18 mouse cellular contexts compared by ENCODE assay signal in genomic region chr4:13298629-13299028, GRCm38 (mm10).
DNase-seq lines count a peak whose midpoint lies in the region; ATAC-seq lines count a peak whose summit lies in the region.
"Had no signal": no experiment of that assay in that cellular context is flagged by ENCODE, and none has a peak within 500 bp of the region (broad histone marks: within the 10 kb centered on the region; RNA-seq: fewer than 3 reads in every experiment).

No protein-coding gene starts in this region.

- no peak overlapping the region for H3K4me2 ChIP-seq in midbrain, embryonic 11.5 days
- no peak overlapping the region for H3K4me2 ChIP-seq in embryonic facial prominence, embryonic 14.5 days (ENCODE audit: low read depth, low read length)
- no peak overlapping the region for H3K4me2 ChIP-seq in limb, embryonic 11.5 days (ENCODE audit: low read depth, severe bottlenecking)
- no peak overlapping the region for H3K4me2 ChIP-seq in neural tube, embryonic 14.5 days (ENCODE audit: low read depth, low read length)
- H3K4me2 ChIP-seq: lung, embryonic 15.5 days had no signal

- H3K36me3 ChIP-seq in midbrain, embryonic 11.5 days (ENCODE audit: control insufficient read depth, insufficient read depth, low read length) = no peaks in the 10 kb centered on the region
- H3K36me3 ChIP-seq in midbrain, embryonic 10.5 days = no peaks in the 10 kb centered on the region
- H3K36me3 ChIP-seq in embryonic facial prominence, embryonic 14.5 days (ENCODE audit: control insufficient read depth, insufficient read depth, low read length) = no peaks in the 10 kb centered on the region
- no peaks in the 10 kb centered on the region for H3K36me3 ChIP-seq in limb, embryonic 11.5 days (ENCODE audit: control insufficient read depth, insufficient read depth, low read length)
- no peaks in the 10 kb centered on the region for H3K36me3 ChIP-seq in neural tube, embryonic 14.5 days (ENCODE audit: control insufficient read depth, insufficient read depth, low read length)
- H3K36me3 ChIP-seq: lung, embryonic 15.5 days had no signal

- H3K27ac ChIP-seq in midbrain, embryonic 11.5 days (ENCODE audit: low read depth, low read length) = no peak overlapping the region
- no peak overlapping the region for H3K27ac ChIP-seq in midbrain, embryonic 10.5 days (replicated peaks)
- no peak overlapping the region for H3K27ac ChIP-seq in embryonic facial prominence, embryonic 14.5 days (replicated peaks; ENCODE audit: low read depth, low read length)
- no peak overlapping the region for H3K27ac ChIP-seq in limb, embryonic 11.5 days (replicated peaks; ENCODE audit: low read depth, low read length)
- H3K27ac ChIP-seq in neural tube, embryonic 14.5 days (ENCODE audit: low read depth, low read length) = no peak overlapping the region
- H3K27ac ChIP-seq: liver, embryonic 14.5 days; lung, embryonic 15.5 days had no signal

- no peaks in the 10 kb centered on the region for H3K9me3 ChIP-seq in midbrain, embryonic 11.5 days (ENCODE audit: control insufficient read depth, low read length)
- no peaks in the 10 kb centered on the region for H3K9me3 ChIP-seq in midbrain, embryonic 10.5 days (replicated peaks)
- no peaks in the 10 kb centered on the region for H3K9me3 ChIP-seq in embryonic facial prominence, embryonic 14.5 days (ENCODE audit: control insufficient read depth, low read length)
- H3K9me3 ChIP-seq in limb, embryonic 11.5 days (ENCODE audit: control insufficient read depth, low read length) = no peaks in the 10 kb centered on the region
- no peaks in the 10 kb centered on the region for H3K9me3 ChIP-seq in neural tube, embryonic 14.5 days (ENCODE audit: control insufficient read depth, low read length)
- H3K9me3 ChIP-seq: lung, embryonic 15.5 days had no signal

- H3K9ac ChIP-seq in midbrain, embryonic 11.5 days (ENCODE audit: low read length) = no peak overlapping the region
- H3K9ac ChIP-seq in embryonic facial prominence, embryonic 14.5 days (ENCODE audit: low read depth, low read length) = no peak overlapping the region
- no peak overlapping the region for H3K9ac ChIP-seq in limb, embryonic 11.5 days (ENCODE audit: low read length)
- H3K9ac ChIP-seq in neural tube, embryonic 14.5 days (replicated peaks; ENCODE audit: low read depth, low read length) = no peak overlapping the region
- H3K9ac ChIP-seq: liver, embryonic 14.5 days; lung, embryonic 15.5 days had no signal

- DNase-seq in midbrain, embryonic 11.5 days (ENCODE audit: low spot score, missing footprints) = peak; percentile 69
- DNase-seq in midbrain, embryonic 10.5 days (ENCODE audit: low spot score) = no peak
- no peak for DNase-seq in embryonic facial prominence, embryonic 14.5 days (ENCODE audit: low spot score)
- no peak for DNase-seq in limb, embryonic 11.5 days (ENCODE audit: low spot score)
- no peak for DNase-seq in left cerebral cortex, adult 8-10 months (ENCODE audit: low spot score in 2 of 2)
- DNase-seq: adrenal gland, postnatal 25 days; B cell, adult 2 months; cerebellum, adult 18-20 months; cerebellum, postnatal 36 days; gastrocnemius, postnatal 25 days; kidney, adult 11 months; lung, postnatal 4 days; right cerebral cortex, postnatal 25 days; thymus, adult 18-20 months had no signal

- no peaks in the 10 kb centered on the region for H3K27me3 ChIP-seq in midbrain, embryonic 11.5 days (ENCODE audit: control insufficient read depth, insufficient read depth, low read length)
- no peaks in the 10 kb centered on the region for H3K27me3 ChIP-seq in midbrain, embryonic 10.5 days (ENCODE audit: low read depth, poor library complexity, severe bottlenecking)
- H3K27me3 ChIP-seq in embryonic facial prominence, embryonic 14.5 days (replicated peaks; ENCODE audit: control insufficient read depth, insufficient read depth, low read length) = no peaks in the 10 kb centered on the region
- H3K27me3 ChIP-seq in limb, embryonic 11.5 days (ENCODE audit: control insufficient read depth, insufficient read depth, low read length) = no peaks in the 10 kb centered on the region
- no peaks in the 10 kb centered on the region for H3K27me3 ChIP-seq in neural tube, embryonic 14.5 days (ENCODE audit: control insufficient read depth, insufficient read depth, low read length)
- H3K27me3 ChIP-seq: lung, embryonic 15.5 days had no signal

- no peak for ATAC-seq in midbrain, embryonic 11.5 days (ENCODE audit: low FRiP score)
- peak; percentile 63; the same call in 1 of the 2 replicates for ATAC-seq in embryonic facial prominence, embryonic 14.5 days (ENCODE audit: low read depth)
- ATAC-seq in limb, embryonic 11.5 days (ENCODE audit: insufficient number of reproducible peaks, low FRiP score, low TSS enrichment, low read depth) = peak; percentile 31; the same call in 1 of the 2 replicates
- ATAC-seq in neural tube, embryonic 14.5 days (ENCODE audit: low read depth) = peak; percentile 61; the same call in 1 of the 2 replicates
- ATAC-seq in cerebellum, adult (ENCODE audit: insufficient number of reproducible peaks, low FRiP score, low TSS enrichment) = no peak

- peaks cover 16% of the 10 kb centered on the region for H3K4me1 ChIP-seq in midbrain, embryonic 11.5 days (ENCODE audit: control insufficient read depth, insufficient read depth, low read length)
- H3K4me1 ChIP-seq in midbrain, embryonic 10.5 days = peaks cover 29% of the 10 kb centered on the region
- peaks cover 7% of the 10 kb centered on the region; the same call in 1 of the 2 replicates for H3K4me1 ChIP-seq in embryonic facial prominence, embryonic 14.5 days (ENCODE audit: control insufficient read depth, insufficient read depth, low read length)
- H3K4me1 ChIP-seq in limb, embryonic 11.5 days (ENCODE audit: control insufficient read depth, insufficient read depth, low read length) = peaks cover 7% of the 10 kb centered on the region
- no peaks in the 10 kb centered on the region; the same call in 1 of the 2 replicates for H3K4me1 ChIP-seq in neural tube, embryonic 14.5 days (ENCODE audit: control insufficient read depth, insufficient read depth, low read length)
- H3K4me1 ChIP-seq: lung, embryonic 15.5 days had no signal

- WGBS in midbrain, embryonic 11.5 days = 73% methylated on average over 2 of the region's 2 CpGs
- 82% methylated on average over 2 of the region's 2 CpGs for WGBS in midbrain, embryonic 10.5 days
- 33% methylated on average over 2 of the region's 2 CpGs for WGBS in embryonic facial prominence, embryonic 14.5 days
- WGBS in limb, embryonic 11.5 days = 58% methylated on average over 2 of the region's 2 CpGs
- 46% methylated on average over 2 of the region's 2 CpGs for WGBS in neural tube, embryonic 14.5 days

- no peak overlapping the region for H3K4me3 ChIP-seq in midbrain, embryonic 11.5 days (ENCODE audit: low read depth, low read length)
- no peak overlapping the region for H3K4me3 ChIP-seq in midbrain, embryonic 10.5 days
- H3K4me3 ChIP-seq in embryonic facial prominence, embryonic 14.5 days (ENCODE audit: low read depth, low read length) = no peak overlapping the region
- no peak overlapping the region for H3K4me3 ChIP-seq in limb, embryonic 11.5 days (ENCODE audit: low read depth, low read length)
- no peak overlapping the region for H3K4me3 ChIP-seq in neural tube, embryonic 14.5 days (ENCODE audit: low read depth, low read length)
- H3K4me3 ChIP-seq: lung, embryonic 15.5 days had no signal

Comparison
In these comparisons a context has a peak if more than half of its experiments do, and no peak if none do; other contexts are left out.
1. ATAC-seq: peak in embryonic facial prominence, embryonic 14.5 days (single experiment), limb, embryonic 11.5 days (single experiment) and neural tube, embryonic 14.5 days (single experiment); none in midbrain, embryonic 11.5 days (single experiment) and cerebellum, adult (single experiment).